Mouse (Mus musculus) liver, embryonic 14.5 days (tissue): ENCODE measurements around the gene Gm1043. TPM values are rescaled to one million over a fixed set of nuclear protein-coding genes. Genes with fewer than 3 reads are reported as not detected.

Source experiments
- ATAC-seq: fragments of 200-750 bp; cut with Nextera tagmentation; 2 replicates; pipeline ENCODE4 v1.8.0; 2017; ENCODE audit warnings: moderate number of reproducible peaks, mild to moderate bottlenecking, moderate library complexity; ENCODE audit not compliant: insufficient read depth
- DNase-seq, 3 experiments: peaks; one replicate each; pipeline ENCODE4 v3.0.0-alpha.2; 2012 to 2013; ENCODE audit warnings: low read depth in 3 of 3, low spot score in 3 of 3
- H3K27ac ChIP-seq: fragments of 300-500 bp; sonication (generic); 2 replicates; pipeline ENCODE4 v1.5.1; 2014; ENCODE audit warnings: moderate library complexity, mild to moderate bottlenecking, control low read depth, inconsistent platforms
- H3K27me3 ChIP-seq: fragments of 300-500 bp; sonication (generic); 2 replicates; pipeline ENCODE4 v1.6.1; 2014; ENCODE audit warnings: mild to moderate bottlenecking, low read length, moderate library complexity; ENCODE audit not compliant: control insufficient read depth, insufficient read depth
- H3K36me3 ChIP-seq: fragments of 300-500 bp; sonication (generic); replicated peaks from 2 replicates; pipeline ENCODE4 v1.6.1; 2014; ENCODE audit warnings: low read depth; ENCODE audit not compliant: control insufficient read depth, insufficient read depth
- H3K4me1 ChIP-seq, 2 experiments: fragments of 200-500 bp in 1 of 2; fragments of 300-500 bp in 1 of 2; sonication (generic) in 1 of 2; replicated peaks; 2 replicates each; pipeline ENCODE4 v1.6.1; 2012 to 2014; ENCODE audit warnings: antibody characterized with exemption in 1 of 2, inconsistent platforms in 1 of 2, low read length in 1 of 2; ENCODE audit not compliant: control insufficient read depth in 2 of 2, insufficient read depth in 2 of 2
- H3K4me2 ChIP-seq: fragments of 300-500 bp; sonication (generic); 2 replicates; pipeline ENCODE4 v1.6.1; 2014; ENCODE audit warnings: low read depth, mild to moderate bottlenecking, control low read depth, moderate library complexity
- H3K4me3 ChIP-seq, 2 experiments: fragments of 200-500 bp in 1 of 2; fragments of 300-500 bp in 1 of 2; sonication (generic) in 1 of 2; 2 replicates each; pipeline ENCODE4 v1.5.1; 2012 to 2014; ENCODE audit warnings: low read depth in 2 of 2, low read length in 2 of 2, mild to moderate bottlenecking in 2 of 2, control low read depth in 1 of 2, inconsistent platforms in 1 of 2, moderate library complexity in 1 of 2; ENCODE audit not compliant: insufficient read depth in 1 of 2
- H3K9ac ChIP-seq: fragments of 300-500 bp; sonication (generic); replicated peaks from 2 replicates; pipeline ENCODE4 v1.6.1; 2014; ENCODE audit warnings: mild to moderate bottlenecking, control low read depth, moderate library complexity
- H3K9me3 ChIP-seq: fragments of 300-500 bp; sonication (generic); 2 replicates; pipeline ENCODE4 v1.6.1; 2016; ENCODE audit warnings: low read length, mixed read lengths; ENCODE audit not compliant: control insufficient read depth
- CTCF ChIP-seq: IDR thresholded peaks from 2 replicates; pipeline ENCODE4 v1.5.1; 2016; ENCODE audit warnings: antibody characterized with exemption, low read depth, control low read depth
- EP300 ChIP-seq: IDR thresholded peaks from 2 replicates; pipeline ENCODE4 v1.6.1; 2016; ENCODE audit warnings: antibody characterized with exemption, low read depth
- WGBS: fragments of 180-500 bp; shearing (Covaris S2); extraction: QIAGEN DNeasy Blood & Tissue Kit; methylation state at CpG from one replicate; pipeline ENCODE4 v1.1.7; 2014; ENCODE audit not compliant: insufficient replicate concordance; 5-methylcytosine and 5-hydroxymethylcytosine counted together
- polyA plus RNA-seq, 2 experiments: library from polyadenylated mRNA; depleted of rRNA in 1 of 2; stranded (reverse) in 1 of 2; unstranded in 1 of 2; fragments of >200 nt; fragmentation: Nextera tagmentation in 1 of 2; extraction: Ambion mirVana in 1 of 2; gene quantifications; 2 replicates each; pipeline versions ENCODE4 v1.2.1 to v1.2.3; 2012 to 2014

Gm1043 gene
- polyA plus RNA-seq, 2 experiments: not detected

- H3K9ac ChIP-seq: no peak overlapping the region
- no peak for ATAC-seq
- no peaks in the 10 kb centered on the region for H3K9me3 ChIP-seq
- no peak overlapping the region for H3K4me2 ChIP-seq
- H3K27ac ChIP-seq: no peak overlapping the region
- DNase-seq: no peak
- H3K4me1 ChIP-seq: no peaks in the 10 kb centered on the region
- no peaks in the 10 kb centered on the region for H3K36me3 ChIP-seq
- H3K27me3 ChIP-seq: peaks cover 30% of the 10 kb centered on the region
- WGBS: 63% methylated on average over 3 of the region's 3 CpGs
- no peak overlapping the region for H3K4me3 ChIP-seq
- no peak for TF ChIP-seq CTCF
- TF ChIP-seq EP300: no peak
Observed at GRCm38 (mm10) chr5:37248870-37249269, 163.7 kb downstream of the Gm1043 start.

GRCm38 (mm10) chr5:37251596-37251995 is 166.4 kb downstream of the Gm1043 start:
- Histone ChIP-seq H3K4me3 (no peak overlapping the region), H3K27ac (no peak overlapping the region), H3K4me1 (no peaks in the 10 kb centered on the region), H3K36me3 (no peaks in the 10 kb centered on the region), H3K4me2 (no peak overlapping the region), H3K9ac (no peak overlapping the region), H3K9me3 (no peaks in the 10 kb centered on the region), H3K27me3 (peaks cover 2% of the 10 kb centered on the region; the same call in 1 of the 2 replicates)
- DNase-seq (no peak), ATAC-seq (no peak)
- WGBS: 44% methylated on average over 3 of the region's 3 CpGs
- TF ChIP-seq EP300 (no peak), CTCF (no peak)

DNA sequence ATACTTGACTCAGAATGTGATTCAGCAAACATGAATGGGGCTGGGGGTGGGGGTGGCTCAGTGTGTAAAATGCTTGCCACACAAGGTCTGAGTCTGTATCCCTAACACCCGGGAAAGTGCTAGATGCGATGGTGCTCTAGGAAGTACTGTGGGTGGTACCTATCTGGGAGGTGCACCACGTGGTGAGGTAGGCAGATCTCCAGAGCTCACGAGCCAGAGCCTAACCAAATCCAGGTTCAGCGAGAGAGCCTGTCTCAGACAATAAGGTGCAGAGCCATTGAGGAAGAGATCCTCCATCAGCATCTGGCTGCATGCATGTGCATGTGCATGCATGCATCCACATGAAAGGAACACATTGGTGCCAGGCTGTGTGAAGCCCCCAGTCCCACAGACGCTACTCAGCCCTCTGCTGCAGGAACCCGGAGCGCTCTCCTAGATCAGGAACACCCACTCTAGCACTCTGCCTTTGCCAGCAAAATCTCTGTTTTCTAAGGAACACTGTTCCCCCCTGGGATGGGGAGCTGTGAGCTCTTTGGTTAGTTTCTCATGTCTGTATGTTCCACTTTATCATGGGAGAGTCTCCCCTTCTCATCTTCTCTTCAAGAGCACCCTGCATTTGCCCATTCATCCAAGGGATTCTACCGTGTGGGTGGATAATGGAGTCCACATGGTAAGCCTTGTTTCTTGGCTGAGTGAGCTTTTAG is 167.1 kb downstream of the Gm1043 start:
- DNase-seq (no peak), ATAC-seq (no peak)
- 58% methylated on average over 9 of the region's 9 CpGs for WGBS
- no peak overlapping the region for H3K9ac ChIP-seq
- no peaks in the 10 kb centered on the region for H3K4me1 ChIP-seq
- TF ChIP-seq CTCF (no peak), EP300 (no peak)
- no peaks in the 10 kb centered on the region for H3K27me3 ChIP-seq
- no peak overlapping the region for H3K27ac ChIP-seq
- no peak overlapping the region for H3K4me3 ChIP-seq
- H3K9me3 ChIP-seq: no peaks in the 10 kb centered on the region
- H3K4me2 ChIP-seq: no peak overlapping the region
- no peaks in the 10 kb centered on the region for H3K36me3 ChIP-seq

DNA sequence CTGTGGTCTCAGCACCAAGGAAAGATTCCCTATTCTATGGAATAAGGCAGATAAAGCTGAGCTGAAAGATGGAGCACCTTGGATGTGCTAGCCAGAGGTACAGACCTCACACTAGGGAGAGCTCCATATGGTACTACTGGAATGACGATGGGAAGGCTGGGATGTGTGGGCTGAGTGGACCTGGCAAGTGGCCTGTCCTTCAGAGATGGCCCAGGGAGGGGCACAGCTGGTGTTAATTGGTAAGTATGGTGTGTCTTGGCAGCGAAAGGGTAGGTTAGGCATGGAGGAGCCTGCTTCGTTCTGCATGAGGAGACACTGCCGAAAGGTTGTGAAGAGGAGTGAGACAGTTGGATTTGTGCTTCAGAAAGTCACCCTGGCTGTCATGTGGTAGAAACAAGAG is 169.4 kb downstream of the Gm1043 start:
- 58% methylated on average over 4 of the region's 4 CpGs for WGBS
- Histone ChIP-seq H3K9ac (no peak overlapping the region), H3K27me3 (no peaks in the 10 kb centered on the region), H3K4me1 (no peaks in the 10 kb centered on the region), H3K27ac (no peak overlapping the region), H3K4me2 (no peak overlapping the region), H3K9me3 (no peaks in the 10 kb centered on the region), H3K4me3 (no peak overlapping the region), H3K36me3 (no peaks in the 10 kb centered on the region)
- TF ChIP-seq EP300 (no peak), CTCF (no peak)
- no peak for DNase-seq
- ATAC-seq: no peak

DNA sequence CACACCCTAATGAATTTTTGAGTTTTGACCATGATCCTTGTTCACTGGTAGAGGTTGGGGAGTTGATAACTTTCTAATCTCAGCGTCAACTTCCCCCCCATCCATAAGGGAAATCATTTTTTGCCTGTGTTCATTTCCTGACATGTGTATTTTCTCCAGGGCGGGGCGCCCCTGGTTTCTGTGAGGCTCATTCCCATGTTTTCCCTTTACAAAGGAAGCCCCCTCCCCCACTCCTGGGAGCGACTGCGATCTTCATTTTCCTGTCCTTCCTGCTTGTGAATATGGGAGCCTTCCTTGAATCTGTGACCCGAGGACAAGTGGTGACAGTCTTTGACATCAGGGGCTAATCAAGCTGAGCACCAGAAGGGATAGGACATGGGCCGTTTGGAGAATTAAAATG is 171.7 kb downstream of the Gm1043 start:
- 44% methylated on average over 7 of the region's 7 CpGs for WGBS
- Histone ChIP-seq H3K9ac (no peak overlapping the region), H3K4me2 (no peak overlapping the region), H3K4me3 (no peak overlapping the region), H3K27me3 (no peaks in the 10 kb centered on the region), H3K4me1 (no peaks in the 10 kb centered on the region), H3K27ac (no peak overlapping the region), H3K36me3 (no peaks in the 10 kb centered on the region), H3K9me3 (no peaks in the 10 kb centered on the region)
- ATAC-seq: no peak
- no peak for TF ChIP-seq EP300
- no peak for DNase-seq
